Mouse (Mus musculus): Measurements from ENCODE around the gene Slc13a2.

Gene Slc13a2

DNA sequence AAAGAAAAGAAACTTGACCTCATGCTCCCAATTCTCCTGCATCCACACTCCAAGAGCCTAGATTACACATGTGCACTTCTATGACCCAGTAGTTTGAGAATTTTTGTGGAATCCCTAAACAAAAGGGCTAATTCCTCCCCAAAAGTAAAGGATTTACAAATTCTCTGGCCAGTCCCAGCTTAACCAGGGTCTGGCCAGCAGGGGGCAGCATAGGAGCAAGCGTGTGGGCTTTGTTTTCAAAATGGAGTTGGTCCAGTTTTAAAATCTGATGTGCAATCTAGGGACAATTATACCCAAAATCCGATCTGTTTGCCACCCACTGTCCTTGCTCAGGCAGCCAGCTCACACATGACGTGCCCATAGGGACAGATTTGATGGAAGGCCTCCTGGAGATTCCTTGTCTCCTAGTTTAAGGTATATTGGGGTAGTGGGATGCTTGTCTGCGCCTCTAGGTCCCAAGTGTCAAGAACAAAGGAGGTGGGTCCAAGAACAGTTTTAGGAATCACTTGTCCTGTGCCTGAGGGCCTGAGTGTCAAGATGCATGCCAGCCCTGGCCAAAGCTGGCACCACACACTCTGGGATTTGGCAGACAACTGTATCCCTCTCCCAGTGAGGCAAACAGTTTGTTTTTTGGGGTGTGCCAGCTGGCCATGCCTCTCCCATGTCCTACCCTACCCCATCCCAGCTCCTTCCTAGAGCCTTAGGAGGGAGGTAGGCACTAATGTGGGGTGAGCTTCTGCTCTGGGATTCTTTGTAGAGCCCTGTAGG is 66.4 kb downstream of the Slc13a2 start:
- DNase-seq (ENCODE audit: extremely low read depth, low read depth) = no peak

DNA sequence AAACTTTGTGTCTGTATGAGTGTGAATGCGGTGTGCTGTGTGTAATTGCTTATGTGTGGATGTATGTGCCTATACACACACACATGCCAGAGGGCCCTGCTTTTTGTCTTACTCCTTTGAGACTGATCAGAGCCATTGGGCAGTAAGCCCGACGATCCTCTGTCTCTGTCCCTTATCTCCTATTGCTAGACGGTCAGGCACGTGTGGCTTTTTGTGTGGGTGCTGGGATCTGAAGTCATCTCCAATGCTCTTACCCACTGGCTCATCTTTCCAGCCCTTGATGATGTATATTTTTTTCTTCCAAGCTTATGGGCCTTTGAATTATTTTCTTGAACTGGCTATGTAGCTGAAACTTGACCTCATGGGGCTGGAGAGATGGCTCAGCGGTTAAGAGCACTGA is 67.1 kb downstream of the Slc13a2 start:
- no peak for DNase-seq (ENCODE audit: extremely low read depth, low read depth)

DNA sequence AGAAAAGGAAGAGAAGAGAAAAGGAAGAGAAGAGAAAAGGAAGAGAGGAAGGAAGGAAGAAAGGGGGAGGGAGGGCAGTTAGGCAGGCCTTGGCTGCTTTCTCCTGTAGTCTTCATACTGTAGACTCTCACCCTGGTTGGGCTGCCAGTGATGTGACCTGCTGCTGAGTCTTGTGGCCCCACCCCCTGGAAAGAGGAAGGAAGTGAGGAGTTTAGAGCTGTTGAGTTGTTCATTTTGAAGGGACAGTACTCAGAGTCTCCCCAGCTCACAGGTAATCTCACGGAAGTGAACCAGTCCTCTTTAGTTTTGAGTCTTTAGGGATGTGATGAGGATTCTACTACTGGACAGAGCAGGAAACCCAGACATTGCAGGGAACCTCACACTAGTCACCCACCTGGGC is 68.9 kb downstream of the Slc13a2 start:
- peak; percentile 63 for DNase-seq (ENCODE audit: extremely low read depth, low read depth)

DNA sequence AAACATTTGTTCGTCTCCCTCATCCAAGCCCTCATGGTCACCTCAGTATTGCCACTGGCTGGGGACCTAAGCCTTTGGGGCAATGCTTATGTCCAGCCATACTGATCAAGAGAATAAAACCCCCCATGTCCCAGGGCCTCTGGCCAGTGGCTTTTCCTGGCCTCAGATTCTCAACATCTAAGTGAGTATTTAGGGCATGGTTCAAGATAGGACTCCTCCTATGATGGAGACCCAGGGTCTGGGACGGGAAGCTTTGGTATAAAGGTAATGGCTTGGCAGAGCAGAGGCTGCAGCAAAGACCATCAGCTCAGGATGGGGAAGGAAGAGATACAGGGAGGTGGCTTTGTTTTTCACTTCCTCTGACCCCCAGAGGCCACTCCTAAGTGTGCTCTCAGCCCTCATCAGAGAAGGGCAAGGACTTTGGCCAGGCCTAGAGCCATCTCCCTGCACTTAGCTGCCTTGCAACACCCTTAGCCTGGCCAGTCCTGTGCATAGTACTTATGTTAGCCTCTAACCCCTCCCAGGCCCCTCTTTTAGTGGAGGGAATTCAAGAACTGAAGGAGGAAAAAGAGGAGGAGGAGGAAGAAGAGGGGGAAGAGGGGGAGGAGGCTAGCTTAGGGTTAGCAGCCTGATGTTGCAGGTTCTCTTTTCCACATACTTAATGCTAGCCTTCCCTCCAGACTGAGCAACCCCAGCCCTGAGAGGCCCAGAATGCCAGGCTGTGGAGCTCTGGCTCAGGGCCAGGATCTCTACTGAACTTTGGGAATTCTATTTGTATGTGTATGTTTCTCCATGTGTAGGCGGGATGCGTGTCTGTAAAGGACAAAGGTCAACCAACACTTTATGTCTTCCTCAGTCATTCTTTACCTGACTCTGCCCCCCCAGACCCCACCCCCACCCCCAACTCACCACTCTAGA is 72.3 kb downstream of the Slc13a2 start:
- DNase-seq (ENCODE audit: extremely low read depth, low read depth) = no peak

DNA sequence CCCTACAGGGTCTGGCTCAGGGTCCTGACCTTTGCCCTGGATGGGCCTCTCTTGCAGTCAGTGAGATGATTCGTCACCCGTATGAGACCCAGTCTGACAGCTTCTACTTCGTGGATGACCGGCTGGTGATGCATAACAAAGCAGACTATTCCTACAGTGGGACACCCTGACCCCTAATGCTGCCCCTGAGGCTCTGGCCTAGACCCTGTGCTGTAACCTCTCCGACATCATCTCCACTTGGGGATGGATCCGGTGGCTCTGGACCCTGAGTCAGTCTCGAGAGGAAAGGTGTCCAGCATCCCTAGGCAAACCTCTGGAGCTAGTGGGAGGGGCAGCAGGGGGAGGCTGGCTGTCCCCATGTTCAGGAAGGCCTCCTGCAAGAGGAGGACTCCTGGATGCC is 73.5 kb downstream of the Slc13a2 start:
- DNase-seq (ENCODE audit: extremely low read depth, low read depth) = no peak

GRCm38 (mm10) chr11:78347908-78348307 is 74.1 kb downstream of the Slc13a2 start:
- no peak for DNase-seq (ENCODE audit: extremely low read depth, low read depth)
